In the genomic region with DNA sequence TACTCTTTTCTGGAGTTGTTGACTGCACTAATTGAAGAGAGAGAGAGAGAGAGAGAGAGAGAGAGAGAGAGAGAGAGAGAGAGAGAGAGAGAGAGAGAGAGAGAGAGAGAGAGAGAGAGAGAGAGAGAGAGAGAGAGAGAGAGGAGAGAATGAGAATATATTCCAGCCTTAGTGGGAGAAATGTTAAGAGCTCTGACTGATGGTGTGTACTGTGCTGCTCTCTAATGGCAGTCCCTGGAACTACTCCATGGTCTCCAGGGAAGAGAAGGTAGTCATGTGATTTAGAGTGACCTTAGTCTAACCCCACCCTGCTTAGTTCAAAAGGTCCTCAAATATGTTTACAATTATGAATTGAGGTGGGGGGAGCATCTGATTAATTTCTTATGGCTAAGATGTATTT, we compare ENCODE assay signal across 8 mouse cellular contexts.
DNase-seq lines count a peak whose midpoint lies in the region; ATAC-seq and TF ChIP-seq lines count a peak whose summit lies in the region.
"Not testable (repeated sequence)": the region's sequence is repeated elsewhere in the genome, so short reads cannot be mapped to it uniquely, and the experiment has no call there.

No protein-coding gene starts in this region.

- not testable (repeated sequence) for H3K4me2 ChIP-seq in heart, embryonic 15.5 days; liver, embryonic 11.5 days; stomach, postnatal 0 days (replicated peaks; ENCODE audit: low read depth)

- DNase-seq in c-Kit-positive CD71-negative TER-119-negative erythroid progenitor cells, embryonic 14.5 days (ENCODE audit: low read depth): peak; percentile 62
- DNase-seq in fibroblast of lung, adult 2 months (ENCODE audit: low read depth): peak; percentile 57
- peak; percentile 80 for DNase-seq in kidney, postnatal 14 days
- not testable (repeated sequence) for DNase-seq in liver, embryonic 11.5 days (ENCODE audit: low spot score)
- peak; percentile 63 for DNase-seq in naive thymus-derived CD4-positive, alpha-beta T cell, adult 2 months (ENCODE audit: low read depth)
- peak; percentile 74 for DNase-seq in stomach, postnatal 0 days (ENCODE audit: low spot score)

- not testable (repeated sequence) for H3K27me3 ChIP-seq in ES-Bruce4 (ENCODE audit: control insufficient read depth, insufficient read depth, low read length, poor library complexity, severe bottlenecking); heart, embryonic 15.5 days; liver, embryonic 11.5 days (replicated peaks; ENCODE audit: control insufficient read depth, insufficient read depth, low read length); stomach, postnatal 0 days (ENCODE audit: control insufficient read depth, insufficient read depth, low read length)

- H3K36me3 ChIP-seq in ES-Bruce4 (ENCODE audit: control insufficient read depth, insufficient read depth, low read length, poor library complexity, severe bottlenecking); heart, embryonic 15.5 days; liver, embryonic 11.5 days (ENCODE audit: control insufficient read depth, insufficient read depth, low read length); stomach, postnatal 0 days (ENCODE audit: control insufficient read depth, insufficient read depth, low read length): not testable (repeated sequence)

- ATAC-seq in heart, embryonic 15.5 days (replicated peaks; ENCODE audit: insufficient number of reproducible peaks, insufficient read depth, low FRiP score, low read depth): 0 out of 2 replicates have a peak, but pooled peaks have one; percentile 53
- ATAC-seq in liver, embryonic 11.5 days (replicated peaks; ENCODE audit: low FRiP score): peak; percentile 83
- peak; percentile 83 for ATAC-seq in stomach, postnatal 0 days (ENCODE audit: low FRiP score, low TSS enrichment)

- not testable (repeated sequence) for H3K9ac ChIP-seq in ES-Bruce4 (ENCODE audit: low read depth, poor library complexity, severe bottlenecking); heart, embryonic 15.5 days; liver, embryonic 11.5 days (ENCODE audit: low read depth, low read length); stomach, postnatal 0 days (ENCODE audit: low read length)

- H3K27ac ChIP-seq in ES-Bruce4 (ENCODE audit: insufficient read depth, low read length); heart, embryonic 15.5 days; liver, embryonic 11.5 days (ENCODE audit: low read depth, low read length); stomach, postnatal 0 days (replicated peaks): not testable (repeated sequence)

- peak; percentile 20 for TF ChIP-seq CTCF in ES-Bruce4 (IDR thresholded peaks at IDR 0.05; ENCODE audit: low read depth, low read length)
- peak; percentile 87 for TF ChIP-seq CTCF in stomach, postnatal 0 days (IDR thresholded peaks at IDR 0.05; ENCODE audit: low read depth)

- not testable (repeated sequence) for TF ChIP-seq EP300 in ES-Bruce4 (IDR thresholded peaks at IDR 0.05; ENCODE audit: insufficient read depth, low read depth, low read length); stomach, postnatal 0 days (optimal IDR thresholded peaks at IDR 0.05)

- H3K9me3 ChIP-seq in ES-Bruce4 (replicated peaks; ENCODE audit: control insufficient read depth, insufficient read depth, low read length, poor library complexity, severe bottlenecking); heart, embryonic 15.5 days (replicated peaks); liver, embryonic 11.5 days (ENCODE audit: control insufficient read depth, low read length); stomach, postnatal 0 days (ENCODE audit: control insufficient read depth, low read length): not testable (repeated sequence)

- not testable (repeated sequence) for H3K4me3 ChIP-seq in ES-Bruce4 (ENCODE audit: low read depth, low read length); heart, embryonic 15.5 days; liver, embryonic 11.5 days (ENCODE audit: low read depth, low read length); stomach, postnatal 0 days (ENCODE audit: low read depth, low read length)

- not testable (repeated sequence) for TF ChIP-seq POLR2A in ES-Bruce4 (IDR thresholded peaks at IDR 0.05; ENCODE audit: insufficient read depth, low read length)

- not testable (repeated sequence) for H3K4me1 ChIP-seq in ES-Bruce4 (ENCODE audit: control insufficient read depth, insufficient read depth, low read length); liver, embryonic 11.5 days (replicated peaks; ENCODE audit: control insufficient read depth, insufficient read depth, low read length); stomach, postnatal 0 days (replicated peaks; ENCODE audit: control insufficient read depth, insufficient read depth)
- peaks cover 13% of the 10 kb centered on the region for H3K4me1 ChIP-seq in heart, embryonic 15.5 days (replicated peaks)
